Mouse (Mus musculus) common myeloid progenitor, adult 5-6 weeks (primary cell): ENCODE data around the gene Fchsd2. TPM values are rescaled to one million over a fixed set of nuclear protein-coding genes. Genes with fewer than 3 reads are reported as not detected.

Experiments
- ATAC-seq: replicated peaks from 2 replicates; pipeline ENCODE4 v1.8.0; 2016; ENCODE audit warnings: low read depth, mild to moderate bottlenecking, moderate TSS enrichment, inconsistent platforms; ENCODE audit not compliant: poor library complexity, severe bottlenecking
- total RNA-seq: library from RNA; stranded (forward); fragments of 200-1000, 187-1606 nt; gene quantifications from 2 replicates; pipeline ENCODE4 v1.2.3, GENCODE M21; 2017

Gene Fchsd2
- total RNA-seq, 1 experiment from 2014 or later: 85.4 TPM

- ATAC-seq: peak; percentile 50
Observed at GRCm38 (mm10) chr7:101070406-101070805, 22.3 kb upstream of the Fchsd2 start.

DNA sequence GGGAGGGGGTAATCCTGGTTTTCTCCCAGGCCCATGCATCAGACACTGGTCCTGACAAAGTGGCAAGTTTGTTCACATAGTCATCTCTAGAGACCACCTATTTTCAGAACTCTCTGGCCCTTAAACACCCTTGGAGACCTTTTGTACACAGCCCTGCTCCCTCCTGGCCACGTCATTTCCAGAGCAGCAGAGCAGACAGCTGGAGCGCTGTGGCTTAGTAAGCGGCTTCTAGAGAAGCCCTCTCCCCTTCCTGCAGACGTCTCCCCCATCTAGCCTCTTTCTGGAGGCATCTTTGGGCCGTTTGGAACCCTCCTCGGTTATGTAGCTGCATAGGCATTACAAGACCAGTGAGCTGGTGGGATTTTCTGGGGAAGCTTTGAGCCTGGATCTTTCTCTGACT lies 21.6 kb upstream of the Fchsd2 start:
- ATAC-seq: no peak

GRCm38 (mm10) chr7:101072123-101072740 lies 20.4 kb upstream of the Fchsd2 start:
- no peak for ATAC-seq

GRCm38 (mm10) chr7:101074170-101074767 lies 18.4 kb upstream of the Fchsd2 start:
- ATAC-seq: peak; percentile 45

DNA sequence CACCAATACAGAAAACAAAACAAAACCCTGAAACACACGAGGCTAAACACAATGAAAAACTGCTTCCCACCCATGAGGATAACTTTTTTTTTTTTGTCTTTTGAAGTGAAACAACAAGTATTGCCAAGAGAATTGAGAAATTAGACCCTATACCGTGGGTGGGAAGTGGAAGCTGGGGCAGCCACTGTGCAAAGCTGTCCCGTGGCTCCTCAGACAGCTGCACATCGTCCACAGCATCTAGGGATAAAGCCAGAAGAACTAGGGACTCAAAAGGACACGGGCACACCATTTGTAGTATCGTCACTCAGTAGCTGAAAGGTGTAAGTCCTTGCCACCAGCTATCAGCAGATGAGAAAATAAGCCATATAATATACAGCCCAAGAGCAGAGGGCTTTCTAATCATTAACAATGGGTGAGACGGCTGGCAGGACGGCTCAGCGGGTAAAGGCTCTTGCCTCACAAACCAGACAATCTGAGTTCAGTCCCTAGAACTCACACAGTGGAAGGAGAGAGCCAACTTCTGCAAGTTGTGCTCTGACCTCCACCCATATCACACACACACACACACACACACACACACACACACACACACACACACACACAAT lies 9.0 kb upstream of the Fchsd2 start:
- ATAC-seq: no peak

DNA sequence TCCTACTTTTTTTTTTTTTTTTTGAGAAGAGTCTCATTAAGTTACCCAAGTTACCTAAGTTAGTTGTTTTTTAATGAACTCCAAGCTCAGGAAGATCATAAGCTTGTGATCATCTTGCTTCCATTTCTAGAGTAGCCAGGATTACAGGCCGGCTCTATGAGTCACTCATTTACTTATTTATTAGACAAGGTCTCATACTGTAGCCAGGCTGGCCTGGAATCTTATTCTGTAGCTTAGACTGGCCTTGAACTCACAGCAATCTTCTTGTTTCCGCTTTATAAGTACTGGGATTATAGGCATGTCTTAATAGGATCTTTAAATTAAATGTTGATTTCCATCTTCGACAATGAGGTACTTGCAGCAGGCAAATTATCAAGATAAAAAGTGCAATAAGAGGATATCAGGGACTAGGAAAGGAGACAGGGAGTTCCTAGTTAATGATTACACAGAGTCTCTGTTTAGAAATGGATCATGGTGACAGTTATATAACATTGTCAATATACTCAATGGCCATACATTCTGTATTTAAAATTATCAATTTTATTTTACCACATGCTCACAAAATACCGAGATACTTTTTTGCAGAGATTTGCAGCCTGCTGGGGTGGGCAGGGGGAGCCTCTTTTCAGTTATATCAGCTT lies 7.7 kb upstream of the Fchsd2 start:
- no peak for ATAC-seq

DNA sequence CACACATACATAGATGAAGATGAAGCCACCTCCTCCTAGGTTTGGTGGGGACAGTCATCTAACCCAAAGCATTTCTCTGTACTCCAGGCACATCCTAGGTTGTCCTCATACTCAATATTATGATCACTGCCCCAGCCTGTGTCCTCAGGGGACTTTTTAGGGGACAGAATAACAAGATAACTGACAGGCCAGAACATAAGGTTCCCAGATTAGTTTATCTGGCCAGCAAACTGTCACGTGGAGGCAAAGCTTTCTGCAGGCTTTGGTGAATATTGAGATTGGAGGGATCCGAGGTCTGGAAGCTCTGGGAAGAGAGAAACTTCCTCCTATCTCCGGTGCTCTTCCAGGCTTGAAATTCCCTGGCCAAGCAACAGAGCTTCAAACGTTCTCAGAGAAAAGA lies 6.9 kb upstream of the Fchsd2 start:
- ATAC-seq: no peak

- ATAC-seq: no peak
Observed at GRCm38 (mm10) chr7:101088687-101089086, 4.0 kb upstream of the Fchsd2 start.

DNA sequence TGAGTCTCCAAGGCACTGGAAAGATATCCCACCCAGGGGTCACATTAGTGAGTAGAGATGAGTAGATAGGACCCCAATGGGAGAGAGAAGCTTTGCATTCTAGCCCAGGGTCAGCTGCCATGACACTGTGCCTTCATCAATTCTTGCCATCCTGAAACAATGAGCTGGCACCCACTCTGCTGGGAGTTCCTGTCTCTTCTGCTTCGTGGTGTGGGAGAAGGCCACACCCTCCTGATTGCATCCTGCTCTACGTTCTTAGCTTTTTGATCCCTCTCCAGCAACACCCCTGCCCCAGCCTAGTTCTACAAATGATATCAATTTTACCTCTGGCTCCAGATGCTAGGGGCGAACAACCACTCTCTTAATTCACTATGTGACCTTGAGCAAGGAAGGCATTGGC lies 3.4 kb upstream of the Fchsd2 start:
- no peak for ATAC-seq

GRCm38 (mm10) chr7:101093231-101093630 lies 568 bp downstream of the Fchsd2 start:
- ATAC-seq: peak; percentile 20; the same call in 1 of the 2 replicates

- ATAC-seq: peak; percentile 30; the same call in 1 of the 2 replicates
Observed at GRCm38 (mm10) chr7:101094746-101095145, 2.1 kb downstream of the Fchsd2 start.

GRCm38 (mm10) chr7:101095560-101095959 lies 2.9 kb downstream of the Fchsd2 start:
- ATAC-seq: peak; percentile 54

DNA sequence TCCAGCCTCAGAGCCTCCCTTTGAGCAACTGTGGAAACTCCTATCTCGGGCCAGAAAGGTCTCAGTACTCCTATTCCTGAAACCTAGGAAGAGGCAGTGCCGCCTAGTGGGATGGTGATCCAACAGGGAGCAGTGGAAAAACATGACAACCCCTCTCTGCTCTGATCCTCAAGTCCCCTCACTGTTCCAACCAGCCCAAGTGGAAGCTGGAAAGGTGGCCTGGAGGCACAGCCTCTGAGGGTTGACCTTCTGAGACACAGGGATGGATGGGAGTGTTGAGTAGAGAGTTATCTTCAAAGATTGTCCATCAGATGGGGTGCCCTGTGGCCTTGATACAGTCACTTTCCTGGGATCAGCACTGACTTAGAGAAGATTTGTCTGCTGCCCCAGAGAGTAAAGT lies 3.9 kb downstream of the Fchsd2 start:
- ATAC-seq: no peak

- no peak for ATAC-seq
Observed at GRCm38 (mm10) chr7:101097084-101097483, 4.4 kb downstream of the Fchsd2 start.

GRCm38 (mm10) chr7:101099981-101100380 lies 7.3 kb downstream of the Fchsd2 start:
- ATAC-seq: no peak

- peak; percentile 42; the same call in 1 of the 2 replicates for ATAC-seq
Observed at GRCm38 (mm10) chr7:101101156-101101691, 8.6 kb downstream of the Fchsd2 start.

GRCm38 (mm10) chr7:101106666-101107065 lies 14.0 kb downstream of the Fchsd2 start:
- no peak for ATAC-seq

DNA sequence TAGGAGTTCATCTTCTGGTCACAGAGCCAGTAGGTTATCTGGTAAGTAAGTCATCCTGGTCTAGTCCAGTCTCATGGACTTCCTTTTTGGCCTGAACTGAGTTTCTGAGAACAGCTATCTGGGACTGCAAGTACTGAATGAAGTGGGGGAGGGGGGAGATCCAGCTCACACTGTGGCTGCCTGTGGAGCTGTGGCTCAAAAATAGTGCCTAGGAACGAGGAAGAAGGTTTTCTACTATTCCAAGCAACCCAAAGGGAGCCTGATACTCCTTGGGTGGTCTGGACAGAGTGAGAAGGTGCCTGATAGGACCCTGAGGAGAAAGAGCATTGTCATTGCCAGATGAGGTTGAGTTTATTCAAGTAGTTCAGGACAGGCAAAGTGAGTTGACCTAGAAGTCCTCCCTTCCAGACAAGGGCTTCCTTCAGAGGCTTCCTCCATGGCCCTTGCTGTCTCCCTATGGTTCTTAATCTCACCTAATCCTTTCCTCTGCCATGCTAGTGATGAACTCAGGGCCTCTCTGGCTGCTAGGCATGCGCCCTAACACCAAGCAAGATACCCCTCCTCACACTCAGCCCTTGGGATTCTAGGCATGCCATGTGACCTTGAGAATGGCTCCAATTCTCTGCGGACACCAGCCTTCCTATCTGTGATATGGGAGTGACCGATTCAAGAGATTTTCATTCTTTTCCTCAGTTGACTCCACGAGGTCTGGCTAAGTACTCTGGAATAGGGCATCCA lies 14.6 kb downstream of the Fchsd2 start:
- ATAC-seq: no peak

DNA sequence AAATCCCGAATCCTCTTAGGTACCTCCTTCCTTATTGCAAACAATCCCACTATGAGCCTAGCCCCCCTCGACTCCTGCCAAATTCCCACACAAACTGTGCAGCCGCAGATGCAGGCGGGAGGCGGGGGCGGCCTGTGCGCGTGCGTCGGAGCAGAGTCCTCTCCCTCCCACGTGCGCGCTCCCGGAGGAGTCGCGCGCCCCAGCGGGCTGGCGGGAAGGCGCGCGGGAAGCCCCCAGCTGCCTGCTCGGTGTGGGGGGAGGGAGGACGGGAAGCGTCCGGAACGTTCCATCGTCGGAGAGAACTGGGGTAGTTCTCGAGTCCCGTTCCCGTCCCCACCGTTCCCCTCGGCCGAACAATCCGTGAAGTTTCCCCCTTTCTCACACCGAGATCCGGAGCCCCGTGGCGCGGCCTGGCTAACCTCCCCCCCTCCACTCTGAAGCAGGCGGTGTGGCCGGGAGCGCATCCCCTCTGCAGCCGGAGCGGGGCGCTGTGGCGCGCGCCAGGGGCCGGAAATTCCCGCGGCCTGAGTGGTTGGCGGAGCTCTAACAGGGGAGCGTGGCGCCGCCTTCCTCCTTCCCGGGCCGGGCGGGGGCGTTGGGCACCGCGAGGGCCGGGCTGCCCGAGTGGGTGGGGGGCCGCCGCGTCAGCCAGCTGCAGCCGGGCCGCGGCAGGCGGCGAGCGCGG lies 15.4 kb downstream of the Fchsd2 start:
- peak; percentile 86 for ATAC-seq

- peak; percentile 50 for ATAC-seq
Observed at GRCm38 (mm10) chr7:101108653-101109005, 16.0 kb downstream of the Fchsd2 start.
